Mouse (Mus musculus) cerebellum, postnatal 4 days (tissue): ENCODE measurements around the gene Ahnak2.
"Not testable (repeated sequence)": the region's sequence is repeated elsewhere in the genome, so short reads cannot be mapped to it uniquely, and the experiment has no call there.

Experiments
- DNase-seq, 2 experiments: peaks; one replicate each; pipeline ENCODE4 v3.0.0; 2022; ENCODE audit warnings: low spot score in 2 of 2, mixed read lengths in 1 of 2

Gene Ahnak2

GRCm38 (mm10) chr12:112801864-112802846, at the start of gene Ahnak2:
Ahnak2 (minus strand) TSS chr12:112802657.
- peak in 1 of 2 experiments; percentile 55 for DNase-seq

- no peak for DNase-seq
These were observed 48.7 kb upstream of the Ahnak2 start for GRCm38 (mm10) chr12:112851116-112851515.

GRCm38 (mm10) chr12:112850344-112850743, 47.9 kb upstream of the Ahnak2 start:
- no peak for DNase-seq

- DNase-seq, result no peak
These were observed 47.0 kb upstream of the Ahnak2 start for GRCm38 (mm10) chr12:112849235-112850022.

- DNase-seq, result no peak
These were observed 45.4 kb upstream of the Ahnak2 start for GRCm38 (mm10) chr12:112847880-112848279.

GRCm38 (mm10) chr12:112843803-112844202, 41.3 kb upstream of the Ahnak2 start:
- peak; percentile 66 to 91 for DNase-seq

GRCm38 (mm10) chr12:112842128-112842527, 39.7 kb upstream of the Ahnak2 start:
- not testable (repeated sequence) for DNase-seq

- DNase-seq, result not testable (repeated sequence)
These were observed 39.0 kb upstream of the Ahnak2 start for GRCm38 (mm10) chr12:112841338-112841892.

- DNase-seq, result no peak
These were observed 38.0 kb upstream of the Ahnak2 start for GRCm38 (mm10) chr12:112840209-112841086.

GRCm38 (mm10) chr12:112835046-112835445, 32.6 kb upstream of the Ahnak2 start:
- no peak for DNase-seq

GRCm38 (mm10) chr12:112833527-112833926, 31.1 kb upstream of the Ahnak2 start:
- DNase-seq, result no peak

GRCm38 (mm10) chr12:112832411-112832810, 30.0 kb upstream of the Ahnak2 start:
- DNase-seq, result no peak

- DNase-seq, result no peak
These were observed 28.1 kb upstream of the Ahnak2 start for GRCm38 (mm10) chr12:112830570-112830969.

- no peak for DNase-seq
These were observed 27.7 kb upstream of the Ahnak2 start for GRCm38 (mm10) chr12:112830141-112830540.

GRCm38 (mm10) chr12:112829244-112829864, 26.9 kb upstream of the Ahnak2 start, which contains the start of gene Cdca4:
Cdca4 (minus strand) TSS chr12:112829423.
- DNase-seq, result peak; percentile 92 to 99

GRCm38 (mm10) chr12:112828501-112829243, 26.2 kb upstream of the Ahnak2 start:
- no peak for DNase-seq

GRCm38 (mm10) chr12:112825901-112826300, 23.4 kb upstream of the Ahnak2 start:
- no peak for DNase-seq

- no peak for DNase-seq
These were observed 20.8 kb upstream of the Ahnak2 start for GRCm38 (mm10) chr12:112823221-112823620.

- DNase-seq, result no peak
These were observed 20.2 kb upstream of the Ahnak2 start for GRCm38 (mm10) chr12:112822676-112823075.

- no peak for DNase-seq
These were observed 19.5 kb upstream of the Ahnak2 start for GRCm38 (mm10) chr12:112821974-112822373.
